Mouse (Mus musculus) kidney, postnatal 36 days (tissue): ENCODE measurements around the gene Cracr2b.

Experiments
- DNase-seq, 2 experiments: peaks; one replicate each; pipeline ENCODE4 v3.0.0; 2021 to 2022; ENCODE audit warnings: mixed read lengths in 2 of 2

The Cracr2b gene

GRCm38 (mm10) chr7:141455610-141456314 is 5.1 kb upstream of the Cracr2b start:
- DNase-seq = peak; percentile 89 to 93

GRCm38 (mm10) chr7:141456739-141457138 is 4.2 kb upstream of the Cracr2b start:
- no peak for DNase-seq

GRCm38 (mm10) chr7:141457236-141457635 is 3.7 kb upstream of the Cracr2b start:
- no peak for DNase-seq

GRCm38 (mm10) chr7:141457986-141458660 is 2.8 kb upstream of the Cracr2b start:
- DNase-seq = peak; percentile 70 to 86

- DNase-seq = no peak
These were observed 2.2 kb upstream of the Cracr2b start for GRCm38 (mm10) chr7:141458661-141459060.

- no peak for DNase-seq
These were observed 1.6 kb upstream of the Cracr2b start for GRCm38 (mm10) chr7:141459301-141459711.

GRCm38 (mm10) chr7:141460001-141460390 is 898 bp upstream of the Cracr2b start:
- DNase-seq = no peak

- DNase-seq = peak in 1 of 2 experiments; percentile 66
These were observed 833 bp downstream of the Cracr2b start for GRCm38 (mm10) chr7:141461521-141462332.

GRCm38 (mm10) chr7:141462333-141462821 is 1.5 kb downstream of the Cracr2b start:
- peak; percentile 83 to 84 for DNase-seq

GRCm38 (mm10) chr7:141463824-141464602 is 3.1 kb downstream of the Cracr2b start:
- DNase-seq = peak; percentile 78 to 80

- peak in 1 of 2 experiments; percentile 75 for DNase-seq
These were observed 3.8 kb downstream of the Cracr2b start for GRCm38 (mm10) chr7:141464603-141465201.

- no peak for DNase-seq
These were observed 4.6 kb downstream of the Cracr2b start for GRCm38 (mm10) chr7:141465388-141466044.

- DNase-seq = no peak
These were observed 5.1 kb downstream of the Cracr2b start for GRCm38 (mm10) chr7:141466045-141466394.

GRCm38 (mm10) chr7:141466607-141467148 is 5.8 kb downstream of the Cracr2b start:
- DNase-seq = no peak

- DNase-seq = peak; percentile 95 to 97
These were observed 6.5 kb downstream of the Cracr2b start, which contains the start of gene Cd151 for GRCm38 (mm10) chr7:141467230-141468030. Gene Cd151, plus strand, starts transcription at chr7:141467392.

GRCm38 (mm10) chr7:141468164-141468521 is 7.2 kb downstream of the Cracr2b start:
- DNase-seq = peak in 1 of 2 experiments; percentile 57

GRCm38 (mm10) chr7:141468522-141469211 is 7.8 kb downstream of the Cracr2b start:
- DNase-seq = peak; percentile 82

- peak in 1 of 2 experiments; percentile 52 for DNase-seq
These were observed 8.5 kb downstream of the Cracr2b start for GRCm38 (mm10) chr7:141469352-141469751.

- DNase-seq = no peak
These were observed 9.2 kb downstream of the Cracr2b start for GRCm38 (mm10) chr7:141469901-141470636.
